Mouse (Mus musculus): Measurements from ENCODE around the gene Pdcd1lg2.

Pdcd1lg2 gene

GRCm38 (mm10) chr19:29418661-29419115 lies 8.0 kb downstream of the Pdcd1lg2 start:
- no peak for DNase-seq (ENCODE audit: low spot score in 2 of 2)

- no peak for DNase-seq (ENCODE audit: low spot score in 2 of 2)
Measured at GRCm38 (mm10) chr19:29419506-29419905, 8.8 kb downstream of the Pdcd1lg2 start.

GRCm38 (mm10) chr19:29419946-29420345 lies 9.2 kb downstream of the Pdcd1lg2 start:
- DNase-seq (ENCODE audit: low spot score in 2 of 2): no peak

GRCm38 (mm10) chr19:29420397-29420796 lies 9.7 kb downstream of the Pdcd1lg2 start:
- DNase-seq (ENCODE audit: low spot score in 2 of 2): no peak

GRCm38 (mm10) chr19:29422013-29422645 lies 11.4 kb downstream of the Pdcd1lg2 start:
- no peak for DNase-seq (ENCODE audit: low spot score in 2 of 2)

- no peak for DNase-seq (ENCODE audit: low spot score in 2 of 2)
Measured at GRCm38 (mm10) chr19:29422796-29423195, 12.1 kb downstream of the Pdcd1lg2 start.

GRCm38 (mm10) chr19:29430516-29430915 lies 19.8 kb downstream of the Pdcd1lg2 start:
- DNase-seq (ENCODE audit: low spot score in 2 of 2): no peak

- DNase-seq (ENCODE audit: low spot score in 2 of 2): no peak
Measured at GRCm38 (mm10) chr19:29430953-29431352, 20.2 kb downstream of the Pdcd1lg2 start.

- DNase-seq (ENCODE audit: low spot score in 2 of 2): no peak
Measured at GRCm38 (mm10) chr19:29436793-29437479, 26.2 kb downstream of the Pdcd1lg2 start.

GRCm38 (mm10) chr19:29437849-29438248 lies 27.1 kb downstream of the Pdcd1lg2 start:
- DNase-seq (ENCODE audit: low spot score in 2 of 2): no peak

GRCm38 (mm10) chr19:29439242-29439641 lies 28.5 kb downstream of the Pdcd1lg2 start:
- no peak for DNase-seq (ENCODE audit: low spot score in 2 of 2)

- DNase-seq (ENCODE audit: low spot score in 2 of 2): no peak
Measured at GRCm38 (mm10) chr19:29442492-29442891, 31.8 kb downstream of the Pdcd1lg2 start.

GRCm38 (mm10) chr19:29444364-29444763 lies 33.6 kb downstream of the Pdcd1lg2 start:
- DNase-seq (ENCODE audit: low spot score in 2 of 2): no peak

- DNase-seq (ENCODE audit: low spot score in 2 of 2): no peak
Measured at GRCm38 (mm10) chr19:29448373-29448772, 37.7 kb downstream of the Pdcd1lg2 start.

GRCm38 (mm10) chr19:29450376-29450775 lies 39.7 kb downstream of the Pdcd1lg2 start:
- DNase-seq (ENCODE audit: low spot score in 2 of 2): no peak

- DNase-seq (ENCODE audit: low spot score in 2 of 2): no peak
Measured at GRCm38 (mm10) chr19:29454141-29454601, 43.5 kb downstream of the Pdcd1lg2 start.

GRCm38 (mm10) chr19:29455156-29455555 lies 44.4 kb downstream of the Pdcd1lg2 start:
- DNase-seq (ENCODE audit: low spot score in 2 of 2): no peak

- DNase-seq (ENCODE audit: low spot score in 2 of 2): no peak
Measured at GRCm38 (mm10) chr19:29457982-29458381, 47.3 kb downstream of the Pdcd1lg2 start.

- no peak for DNase-seq (ENCODE audit: low spot score in 2 of 2)
Measured at GRCm38 (mm10) chr19:29462462-29462861, 51.7 kb downstream of the Pdcd1lg2 start.

- DNase-seq (ENCODE audit: low spot score in 2 of 2): no peak
Measured at GRCm38 (mm10) chr19:29463645-29464395, 53.1 kb downstream of the Pdcd1lg2 start.

GRCm38 (mm10) chr19:29466819-29467218 lies 56.1 kb downstream of the Pdcd1lg2 start:
- no peak for DNase-seq (ENCODE audit: low spot score in 2 of 2)

GRCm38 (mm10) chr19:29468941-29469685 lies 58.4 kb downstream of the Pdcd1lg2 start:
- no peak for DNase-seq (ENCODE audit: low spot score in 2 of 2)

Measured in urinary bladder, postnatal 36 days (tissue).